Mouse (Mus musculus) retina, postnatal 7 days (tissue): ENCODE measurements around the gene Wasf2.

Source experiments
- DNase-seq: peaks from one replicate; pipeline ENCODE4 v3.0.0-alpha.2; 2012; ENCODE audit warnings: low read depth, low spot score

The Wasf2 gene

DNA sequence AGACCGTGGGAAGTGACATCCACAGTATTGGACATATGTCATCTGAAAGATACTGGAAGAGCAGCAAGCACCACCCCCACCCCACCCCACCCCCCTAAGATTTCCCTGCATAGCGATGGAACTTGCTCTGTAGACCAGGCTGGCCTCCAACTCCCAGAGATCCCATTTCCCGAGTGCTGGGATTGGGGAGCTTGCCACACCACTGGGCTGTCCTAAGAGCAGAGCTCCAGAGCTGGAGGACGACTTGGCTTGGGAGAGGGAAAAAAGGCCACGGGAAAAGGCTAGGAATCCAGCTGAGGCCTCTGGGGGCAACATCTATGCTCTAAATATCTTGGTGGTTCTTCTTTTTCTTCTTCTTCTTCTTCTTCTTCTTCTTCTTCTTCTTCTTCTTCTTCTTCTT lies 104.5 kb downstream of the Wasf2 start:
- DNase-seq: no peak

DNA sequence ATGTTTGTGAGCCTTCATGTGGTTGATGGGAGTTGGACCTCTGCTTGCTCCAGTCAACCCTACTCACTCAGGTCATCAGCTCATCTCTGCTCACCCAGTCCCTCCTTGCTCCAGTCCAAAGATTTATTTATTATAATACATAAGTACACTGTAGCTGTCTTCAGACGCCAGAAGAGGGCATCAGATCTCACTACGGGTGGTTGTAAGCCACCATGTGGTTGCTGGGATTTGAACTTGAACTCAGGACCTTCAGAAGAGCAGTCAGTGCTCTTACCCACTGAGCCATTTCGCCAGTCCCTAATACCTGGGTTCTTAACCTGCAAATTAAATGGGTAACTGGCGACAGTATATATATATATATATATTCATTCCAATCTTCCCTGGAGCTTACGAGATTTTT lies 105.1 kb downstream of the Wasf2 start:
- no peak for DNase-seq

DNA sequence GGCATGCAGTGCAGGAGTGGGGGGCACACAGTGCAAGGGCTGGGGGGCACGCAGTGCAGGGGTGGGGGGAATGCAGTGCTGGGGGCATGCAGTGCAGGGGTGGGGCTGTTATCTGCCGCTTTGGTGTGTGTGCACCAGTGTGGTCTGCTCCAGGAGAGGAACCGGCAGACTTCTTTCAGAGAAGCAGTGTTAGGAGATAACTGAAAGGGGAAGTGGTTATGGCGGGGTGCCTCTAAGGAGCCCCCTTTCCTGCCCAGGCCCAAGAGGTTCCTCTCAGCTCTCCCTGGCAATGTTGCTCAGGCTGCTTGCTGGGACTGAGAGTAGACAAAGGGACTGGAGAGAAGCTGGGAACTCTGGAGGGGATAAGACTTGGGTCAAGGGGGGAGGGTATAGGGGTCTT lies 107.6 kb downstream of the Wasf2 start:
- no peak for DNase-seq

- DNase-seq: no peak
Measured at GRCm38 (mm10) chr4:133240490-133240921, 110.2 kb downstream of the Wasf2 start, which contains the start of gene Map3k6. Gene Map3k6 (plus strand): TSS chr4:133240818.

DNA sequence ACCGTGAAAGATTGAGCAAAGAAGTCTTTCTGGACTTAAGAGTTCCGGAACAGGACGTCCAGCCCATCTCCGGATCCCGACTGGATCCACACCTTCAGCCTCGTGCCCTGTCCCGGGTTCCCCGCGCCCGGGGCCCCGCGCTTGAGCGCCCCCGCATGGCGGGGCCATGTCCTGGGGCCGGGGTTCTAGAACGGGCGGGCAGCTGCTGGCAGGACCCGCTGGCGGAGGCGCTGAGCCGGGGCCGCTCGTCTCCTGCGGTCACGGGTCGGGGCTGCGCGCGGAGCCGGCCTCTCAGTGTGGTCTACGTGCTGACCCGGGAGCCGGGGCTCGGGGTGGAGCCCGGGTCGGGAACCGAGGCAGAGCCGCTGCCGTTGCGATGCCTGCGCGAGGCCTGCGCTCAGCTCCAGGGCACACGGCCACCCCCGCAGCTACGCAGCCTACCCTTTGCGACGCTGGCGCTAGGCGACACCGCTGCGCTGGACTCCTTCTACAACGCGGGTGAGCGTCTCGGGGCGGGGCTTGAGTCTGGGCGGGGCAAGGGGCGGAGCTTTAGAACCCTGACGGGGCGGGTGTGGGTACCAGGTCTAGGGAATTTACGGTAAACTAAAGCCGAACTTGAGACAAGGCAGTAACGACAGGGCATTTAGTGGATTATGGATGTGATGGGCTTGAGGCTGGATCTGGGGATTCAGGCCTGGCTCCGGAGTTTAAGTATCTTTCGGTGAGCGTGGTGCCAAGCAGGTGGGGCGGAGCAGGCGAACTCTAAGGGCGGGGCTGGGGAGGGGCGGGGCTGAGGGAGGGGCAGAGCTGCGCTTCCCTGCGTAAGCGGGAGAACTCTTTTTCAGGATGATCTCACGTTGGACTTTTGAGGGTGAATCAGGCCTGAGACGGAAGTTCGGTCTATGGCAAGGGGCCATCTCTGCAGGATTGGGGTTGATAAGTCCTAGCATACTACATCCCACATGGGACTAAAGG lies 110.9 kb downstream of the Wasf2 start:
- peak; percentile 75 for DNase-seq

DNA sequence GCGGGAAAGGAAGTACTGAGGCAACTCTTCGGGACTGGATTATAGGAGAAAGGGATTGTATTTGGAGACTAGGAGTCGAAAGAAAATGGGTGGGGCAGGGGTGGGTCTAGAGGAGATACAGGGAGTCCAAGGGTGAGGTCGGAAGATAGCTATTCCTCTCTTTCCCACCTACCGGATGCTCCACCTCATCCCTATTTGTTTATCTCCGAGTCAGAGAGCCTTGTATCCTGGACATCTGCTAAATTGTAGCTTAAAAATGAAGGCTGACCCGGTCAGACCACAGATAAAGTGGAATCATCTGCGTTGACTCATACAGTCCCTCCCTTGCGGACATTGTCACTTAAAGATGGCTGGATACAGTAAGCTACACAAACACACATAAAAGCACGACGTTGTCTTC lies 111.6 kb downstream of the Wasf2 start:
- DNase-seq: no peak

DNA sequence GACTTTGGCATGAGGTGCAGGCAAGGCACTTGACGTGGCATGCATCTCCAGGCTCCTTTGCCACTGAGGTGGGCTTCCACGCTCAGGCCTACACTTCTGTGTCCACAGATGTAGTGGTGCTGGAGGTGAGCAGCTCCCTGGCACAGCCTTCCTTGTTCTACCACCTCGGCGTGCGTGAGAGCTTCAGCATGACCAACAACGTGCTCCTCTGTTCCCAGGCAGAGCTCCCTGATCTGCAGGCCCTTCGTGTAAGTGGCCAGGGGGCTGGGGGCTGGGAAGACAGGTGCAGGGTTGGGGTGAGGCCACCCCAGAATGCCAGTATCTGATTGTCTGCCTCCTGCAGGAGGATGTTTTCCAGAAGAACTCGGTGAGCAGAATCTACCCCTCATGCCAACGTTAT lies 112.4 kb downstream of the Wasf2 start:
- no peak for DNase-seq

DNA sequence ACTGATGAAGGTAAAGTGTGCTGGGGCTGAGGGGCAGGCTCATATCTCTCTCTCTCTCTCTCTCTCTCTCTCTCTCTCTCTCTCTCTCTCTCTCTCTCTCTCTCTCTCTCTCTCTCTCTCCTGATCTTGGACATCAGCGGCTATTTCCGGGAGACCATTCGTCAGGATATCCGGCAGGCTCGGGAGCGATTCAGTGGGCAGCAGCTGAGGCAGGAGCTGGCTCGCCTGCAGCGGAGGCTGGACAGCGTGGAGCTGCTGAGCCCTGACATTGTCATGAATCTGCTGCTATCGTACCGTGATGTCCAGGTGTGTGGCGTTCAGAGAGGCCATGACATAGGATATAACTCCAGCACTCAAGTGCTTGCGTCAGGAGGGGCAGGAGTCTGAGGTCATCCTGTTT lies 113.2 kb downstream of the Wasf2 start:
- no peak for DNase-seq

DNA sequence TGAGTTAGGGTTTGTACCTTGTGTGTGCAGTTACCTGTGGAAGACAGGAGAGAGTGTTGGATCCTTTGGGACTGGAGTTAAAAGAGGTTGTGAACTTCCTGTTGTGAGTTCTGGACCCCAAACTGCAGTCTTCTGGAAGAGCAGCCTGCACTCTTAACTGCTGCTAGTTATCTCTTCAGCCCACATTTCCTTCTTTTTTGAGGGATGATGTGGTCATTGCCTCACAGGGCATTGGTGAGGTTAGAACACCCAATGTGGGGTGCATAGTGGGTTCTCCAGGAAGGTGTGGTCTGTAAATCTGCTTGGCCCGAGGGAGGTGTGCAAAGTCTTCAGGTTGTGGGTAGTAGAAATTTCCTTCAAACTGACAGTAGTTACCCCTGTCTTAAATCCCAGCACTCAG lies 114.0 kb downstream of the Wasf2 start:
- DNase-seq: no peak

GRCm38 (mm10) chr4:133247072-133247471 lies 116.8 kb downstream of the Wasf2 start:
- no peak for DNase-seq

GRCm38 (mm10) chr4:133247806-133248449 lies 117.6 kb downstream of the Wasf2 start:
- no peak for DNase-seq
